Mouse (Mus musculus): ENCODE measurements at regions not wholly inside any gene's neighbourhood (a gene's known extent, or its start where the extent isn't known, plus 50 kb on each side); places are given as distances from the start of the nearest gene placed in this dataset.

- DNase-seq, result no peak
Observed at GRCm38 (mm10) chr1:94582526-94582925, 530.2 kb upstream of the Pdcd1 start.

GRCm38 (mm10) chr1:94581650-94582405, 529.5 kb upstream of the Pdcd1 start:
- no peak for DNase-seq

DNA sequence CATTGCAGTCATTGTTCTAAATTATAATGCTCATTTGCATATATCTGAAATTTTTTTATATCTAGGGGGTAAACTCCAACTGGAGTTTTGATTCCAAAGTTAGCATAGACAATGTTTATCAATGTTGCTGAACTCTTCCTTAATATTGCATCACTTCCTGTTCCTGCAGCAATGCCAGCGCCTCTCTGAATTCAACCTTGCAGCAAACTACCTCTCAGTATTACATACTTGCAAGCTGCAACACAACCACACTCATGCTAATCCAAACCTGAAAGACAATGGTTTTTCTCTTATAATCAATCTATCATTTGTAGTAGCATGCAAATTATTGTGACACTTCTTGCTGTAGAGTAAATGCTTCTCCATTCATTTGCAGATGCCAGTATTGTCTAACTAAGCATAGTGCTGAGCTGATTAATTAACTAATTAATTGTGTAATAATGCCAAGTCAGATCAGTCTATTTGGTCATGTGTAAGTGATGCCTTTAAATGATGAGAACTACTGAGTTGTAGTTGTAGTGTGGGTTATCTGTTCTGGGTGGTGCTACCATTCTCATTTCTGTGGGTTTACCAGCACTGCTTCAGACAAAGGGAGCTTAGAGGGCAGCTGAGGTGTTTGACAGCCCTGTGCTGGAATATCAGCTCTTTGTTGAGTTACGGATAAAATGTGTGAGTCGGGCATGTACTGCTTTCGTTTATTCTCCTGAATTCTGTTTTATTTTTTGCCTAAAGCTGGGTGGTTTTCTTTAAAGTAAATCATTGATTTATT, 480.6 kb upstream of the Pdcd1 start:
- no peak for DNase-seq

- DNase-seq, result no peak
Observed at GRCm38 (mm10) chr1:94504080-94504520, 451.7 kb upstream of the Pdcd1 start.

- no peak for DNase-seq
Observed at GRCm38 (mm10) chr1:94503379-94504079, 451.2 kb upstream of the Pdcd1 start.

GRCm38 (mm10) chr1:94502066-94502861, 449.9 kb upstream of the Pdcd1 start:
- DNase-seq, result no peak

DNA sequence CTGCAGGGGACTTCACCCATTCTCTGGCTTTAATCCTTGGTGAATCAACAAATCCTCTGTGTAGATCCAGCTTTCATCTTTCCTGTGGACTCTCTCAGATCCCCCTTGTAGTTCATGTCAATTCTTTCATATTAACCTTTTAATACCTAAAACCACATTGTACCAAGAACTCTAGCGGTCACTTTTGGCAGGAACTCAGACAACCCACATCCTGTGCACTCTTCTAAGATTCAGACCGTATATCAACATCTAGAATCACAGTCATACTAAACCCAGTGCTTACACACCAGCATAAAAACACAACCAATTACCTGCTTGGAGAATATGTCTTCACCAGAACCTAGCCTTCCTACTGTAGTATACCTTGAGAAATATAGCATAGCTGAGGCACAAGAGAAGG, 444.6 kb upstream of the Pdcd1 start:
- no peak for DNase-seq

DNA sequence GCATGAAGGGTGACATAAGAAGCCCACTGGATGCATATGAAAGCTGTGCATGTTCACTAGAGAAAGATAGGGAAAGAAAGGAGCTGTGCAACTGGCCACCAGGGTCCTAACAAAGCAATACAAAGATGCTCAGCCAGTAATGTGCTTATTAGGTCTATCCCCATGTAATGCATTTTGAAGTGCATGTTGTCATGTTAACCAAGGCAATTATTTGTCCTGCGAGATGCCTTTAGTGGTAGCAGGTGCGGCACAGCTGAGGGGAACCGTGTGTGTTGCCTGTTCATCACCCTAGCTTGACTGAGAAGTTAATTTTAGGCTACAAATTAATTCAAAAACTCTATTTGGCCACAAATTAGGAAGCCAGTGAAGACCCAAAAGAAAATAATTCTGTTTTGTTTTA, 444.0 kb upstream of the Pdcd1 start:
- DNase-seq, result no peak

DNA sequence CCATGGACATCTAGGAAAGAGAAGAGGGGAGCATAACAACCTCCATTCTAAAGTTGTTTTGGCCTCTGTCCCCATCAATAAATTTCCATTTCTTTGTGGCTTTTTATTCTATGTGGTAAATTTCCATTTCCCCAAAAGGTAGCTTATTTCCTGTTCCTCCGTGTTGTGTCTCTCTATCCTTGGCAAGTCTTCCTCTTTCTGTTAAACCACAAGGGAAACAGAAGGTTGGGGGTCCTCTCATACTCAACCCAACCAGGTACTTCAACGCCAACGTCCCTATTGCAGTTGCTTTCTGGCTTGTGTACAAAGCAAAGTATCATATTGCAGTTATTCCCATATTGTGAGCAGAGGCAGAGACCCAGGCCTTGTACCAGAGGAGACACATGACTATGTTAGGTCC, 434.7 kb upstream of the Pdcd1 start:
- DNase-seq, result no peak

DNA sequence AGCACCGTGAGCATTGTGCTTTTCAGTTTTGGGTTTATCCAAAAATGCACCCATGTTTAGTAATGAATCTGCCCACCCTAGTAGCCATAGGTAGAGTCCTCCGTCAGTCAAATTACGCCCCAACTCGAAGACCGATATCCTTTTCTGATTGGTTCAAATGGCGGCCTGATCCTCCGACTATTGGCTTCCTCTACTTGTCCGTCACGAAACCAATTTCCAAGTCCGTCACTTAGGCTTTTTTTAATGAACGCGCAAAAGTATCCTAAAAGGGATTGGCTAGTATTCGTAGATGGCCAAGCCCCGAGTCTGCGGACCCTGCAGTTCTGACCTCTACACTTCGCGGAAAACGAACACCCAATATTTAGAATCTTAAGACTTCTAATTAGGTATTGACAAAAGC, 417.5 kb upstream of the Pdcd1 start:
- peak; percentile 22 for DNase-seq

- no peak for DNase-seq
Observed at GRCm38 (mm10) chr1:94423731-94424130, 371.4 kb upstream of the Pdcd1 start.

- no peak for DNase-seq
Observed at GRCm38 (mm10) chr1:94413043-94413442, 360.7 kb upstream of the Pdcd1 start.

DNA sequence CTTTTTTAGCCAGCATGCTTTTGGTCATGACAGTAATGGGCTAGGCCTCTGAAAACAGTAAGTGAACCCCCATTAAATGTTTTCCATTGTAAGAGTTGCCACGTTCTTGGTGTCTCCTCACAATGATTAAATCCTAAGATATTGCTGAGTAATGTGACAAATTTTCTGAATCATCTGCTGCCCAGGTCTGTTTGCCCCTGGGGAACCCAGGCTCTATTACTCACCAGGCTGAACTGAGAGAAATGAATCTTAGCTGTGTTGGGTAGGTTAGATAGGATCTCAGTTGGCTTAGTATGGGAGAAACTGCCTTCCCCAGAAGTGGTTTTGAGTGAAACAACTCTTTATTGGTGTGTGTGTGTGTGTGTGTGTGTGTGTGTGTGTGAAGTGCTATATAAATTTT, 314.3 kb upstream of the Pdcd1 start:
- no peak for DNase-seq

DNA sequence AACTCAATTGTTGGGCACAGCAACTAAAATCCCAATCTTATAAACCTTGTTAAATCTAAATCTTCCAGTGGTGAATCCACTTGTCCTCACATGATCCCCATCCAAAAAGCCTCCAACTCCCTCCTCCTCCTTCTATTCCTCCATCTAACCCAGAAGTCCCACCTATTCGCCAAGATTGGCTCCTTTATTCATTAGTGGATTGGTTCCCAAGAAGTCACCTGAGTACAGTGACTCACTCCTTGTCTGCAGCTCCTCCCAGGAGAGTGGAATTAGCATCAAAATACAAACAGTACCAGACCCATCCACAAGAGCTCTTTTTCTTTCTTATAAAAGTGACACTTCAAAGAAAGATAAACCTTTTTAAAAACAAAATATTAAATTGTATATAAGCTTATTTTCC, 304.6 kb upstream of the Pdcd1 start:
- no peak for DNase-seq

DNA sequence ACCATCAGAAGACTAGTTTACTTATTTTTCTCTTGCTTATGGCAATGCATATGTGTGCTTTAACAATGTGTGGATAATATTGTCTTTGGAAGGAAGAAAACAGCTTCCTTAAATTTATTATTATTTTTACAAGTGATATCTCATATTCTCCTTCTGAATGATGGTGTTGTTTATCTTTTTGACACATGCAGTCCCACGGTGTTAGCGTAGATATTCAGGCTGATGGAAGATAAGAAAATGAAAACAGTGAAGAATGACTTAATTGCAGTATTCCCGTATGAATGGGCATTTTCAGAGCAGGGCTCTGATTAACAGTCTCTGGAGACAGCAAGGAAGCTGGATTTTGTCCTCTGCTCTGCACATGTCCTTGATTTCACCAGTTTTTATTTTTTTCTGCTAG, 303.5 kb upstream of the Pdcd1 start:
- DNase-seq, result no peak

- no peak for DNase-seq
Observed at GRCm38 (mm10) chr1:94342576-94342975, 290.2 kb upstream of the Pdcd1 start.

GRCm38 (mm10) chr1:94341237-94341636, 288.9 kb upstream of the Pdcd1 start:
- DNase-seq, result no peak

DNA sequence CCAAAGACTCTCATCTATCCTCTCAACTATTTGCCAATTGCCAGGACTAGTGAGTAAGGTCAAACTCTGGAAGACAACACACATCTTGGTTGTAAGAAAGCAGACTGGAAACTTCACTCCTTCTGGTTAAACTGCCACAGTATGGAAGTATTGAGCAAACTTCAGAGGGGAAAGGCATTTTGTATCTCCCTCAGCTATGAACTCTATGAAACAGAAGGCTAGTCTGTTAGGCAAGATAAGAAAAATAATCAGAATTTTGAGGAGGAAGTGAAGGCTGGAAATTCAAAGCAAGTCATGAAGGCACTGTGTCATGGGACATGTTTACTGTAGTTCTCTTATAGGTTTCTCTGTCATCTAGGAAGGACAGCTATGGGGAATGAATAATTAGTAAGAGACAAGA, 265.7 kb upstream of the Pdcd1 start:
- no peak for DNase-seq

GRCm38 (mm10) chr1:94298395-94298794, 246.0 kb upstream of the Pdcd1 start:
- DNase-seq, result no peak

GRCm38 (mm10) chr1:94272569-94272968, 220.2 kb upstream of the Pdcd1 start:
- DNase-seq, result no peak

- DNase-seq, result no peak
Observed at GRCm38 (mm10) chr1:94263313-94263712, 211.0 kb upstream of the Pdcd1 start.

DNA sequence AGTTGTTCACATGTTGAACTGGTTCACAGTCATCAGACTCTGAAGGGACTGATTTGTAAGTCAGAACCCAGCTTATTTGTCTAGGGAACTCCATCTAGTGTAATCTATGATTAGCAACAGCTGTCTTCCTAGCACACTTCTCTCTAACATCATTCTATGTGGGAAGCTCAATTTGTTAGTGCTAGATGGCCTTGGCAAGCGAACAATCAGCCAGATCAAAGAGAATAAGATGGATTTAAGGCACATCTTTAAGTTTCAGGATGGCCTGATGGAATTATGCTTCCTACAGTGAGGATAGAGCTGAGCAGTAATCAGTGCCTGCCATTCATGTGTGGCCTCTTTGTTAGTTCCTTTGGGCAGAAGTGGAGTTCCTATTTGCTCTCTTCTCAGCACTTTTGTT, 183.1 kb upstream of the Pdcd1 start:
- DNase-seq, result no peak

- no peak for DNase-seq
Observed at GRCm38 (mm10) chr1:94221006-94221405, 168.7 kb upstream of the Pdcd1 start.

Data from cerebellum, adult 11 months (tissue).